Mouse (Mus musculus): ENCODE measurements at regions not wholly inside any gene's neighbourhood (a gene's known extent, or its start where the extent isn't known, plus 50 kb on each side); places are given as distances from the start of the nearest gene placed in this dataset.

DNA sequence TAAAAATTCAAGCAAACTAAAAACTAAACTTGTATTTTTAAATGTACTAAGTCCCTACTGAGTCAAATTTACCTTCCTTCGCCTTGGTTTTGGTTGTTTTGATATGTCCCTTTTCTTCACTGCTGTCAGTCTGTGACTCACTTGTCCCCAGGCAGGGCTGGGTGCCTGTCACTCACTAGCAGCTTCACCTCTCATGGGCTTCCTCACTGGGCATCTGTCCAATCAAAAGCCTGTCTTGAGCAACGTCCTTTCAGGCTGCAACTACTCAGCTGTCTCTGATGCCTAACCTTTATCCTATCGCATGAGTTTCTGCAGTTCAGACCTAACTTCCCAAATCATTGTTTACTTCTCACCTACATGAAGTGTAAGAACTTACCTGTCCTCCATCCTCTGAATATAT, 61.2 kb upstream of the Ptchd3 start:
- ATAC-seq (replicated peaks; ENCODE audit: low read depth, poor library complexity, severe bottlenecking), result 0 out of 2 replicates have a peak, but pooled peaks have one; percentile 18

DNA sequence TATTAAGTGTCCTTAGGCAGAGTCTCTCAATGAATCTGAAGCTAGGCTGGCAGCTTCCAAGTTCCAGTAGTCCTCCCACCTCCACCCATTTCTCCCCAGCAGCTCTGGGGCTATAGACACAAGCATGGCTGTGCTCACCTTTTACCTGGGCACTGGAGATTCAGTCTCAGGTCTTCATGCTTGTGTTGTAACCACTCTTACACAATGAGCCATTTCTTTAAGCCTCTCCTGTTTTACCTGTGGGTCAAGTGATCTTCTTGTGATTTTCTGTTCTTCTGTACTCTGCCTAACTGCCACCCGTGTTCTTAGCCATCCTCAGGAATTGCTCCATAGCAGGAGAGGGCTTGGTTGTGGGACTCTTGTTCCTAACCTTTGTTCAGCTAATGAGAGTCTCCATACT, 60.0 kb upstream of the Ptchd3 start:
- no peak for ATAC-seq (replicated peaks; ENCODE audit: low read depth, poor library complexity, severe bottlenecking)

- ATAC-seq (replicated peaks; ENCODE audit: low read depth, poor library complexity, severe bottlenecking), result no peak
Measured at GRCm38 (mm10) chr11:121776947-121777346, 53.1 kb upstream of the Ptchd3 start.

DNA sequence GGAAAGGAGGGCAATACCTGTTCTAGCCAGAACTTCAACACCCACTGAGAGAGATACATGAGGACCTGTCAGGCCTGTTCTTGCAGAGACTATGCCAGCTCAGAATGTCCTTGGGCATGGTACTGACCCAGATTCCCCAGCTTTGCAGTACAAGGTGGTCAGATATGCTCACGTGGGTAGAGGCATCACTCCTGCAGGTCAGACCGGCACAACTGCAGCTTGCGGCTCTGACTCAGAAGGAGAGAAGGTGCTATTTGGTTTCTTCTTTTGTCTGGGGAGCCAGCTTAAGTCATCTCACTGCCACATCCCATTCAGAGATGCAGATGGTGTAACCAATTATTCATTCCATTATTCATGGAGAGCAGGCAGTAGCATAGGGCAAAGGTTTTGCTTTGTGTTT, 52.5 kb upstream of the Ptchd3 start:
- ATAC-seq (replicated peaks; ENCODE audit: low read depth, poor library complexity, severe bottlenecking), result no peak
